Mouse (Mus musculus) neural tube, embryonic 11.5 days (tissue): ENCODE data around the gene Epm2a. TPM values are rescaled to one million over a fixed set of nuclear protein-coding genes. Genes with fewer than 3 reads are reported as not detected.
"Not testable (repeated sequence)": the region's sequence is repeated elsewhere in the genome, so short reads cannot be mapped to it uniquely, and the experiment has no call there.

ENCODE experiments used
- ATAC-seq: fragments of 200-750 bp; cut with Nextera tagmentation; 2 replicates; pipeline ENCODE4 v1.8.0; 2017; ENCODE audit warnings: moderate number of reproducible peaks, mild to moderate bottlenecking, moderate TSS enrichment, moderate library complexity; ENCODE audit not compliant: insufficient read depth, low FRiP score, low TSS enrichment
- DNase-seq: peaks from one replicate; pipeline ENCODE4 v3.0.0-alpha.2; 2015; ENCODE audit warnings: low spot score
- H3K27ac ChIP-seq: fragments of 300-500 bp; sonication (generic); 2 replicates; pipeline ENCODE4 v1.5.1; 2014; ENCODE audit warnings: low read depth, mild to moderate bottlenecking, low read length
- H3K27me3 ChIP-seq: fragments of 300-500 bp; sonication (generic); 2 replicates; pipeline ENCODE4 v1.6.1; 2014; ENCODE audit warnings: mild to moderate bottlenecking, low read length, mixed read lengths; ENCODE audit not compliant: control insufficient read depth, insufficient read depth
- H3K36me3 ChIP-seq: fragments of 300-500 bp; sonication (generic); 2 replicates; pipeline ENCODE4 v1.6.1; 2014; ENCODE audit warnings: mild to moderate bottlenecking, low read length, moderate library complexity, mixed read lengths; ENCODE audit not compliant: control insufficient read depth, insufficient read depth
- H3K4me1 ChIP-seq: fragments of 300-500 bp; sonication (generic); 2 replicates; pipeline ENCODE4 v1.6.1; 2014; ENCODE audit warnings: low read length, mixed read lengths; ENCODE audit not compliant: control insufficient read depth, insufficient read depth
- H3K4me2 ChIP-seq: fragments of 300-500 bp; sonication (generic); 2 replicates; pipeline ENCODE4 v1.6.1; 2014; ENCODE audit warnings: low read depth, mild to moderate bottlenecking, moderate library complexity
- H3K4me3 ChIP-seq: fragments of 300-500 bp; sonication (generic); 2 replicates; pipeline ENCODE4 v1.5.1; 2014; ENCODE audit warnings: low read depth, low read length
- H3K9ac ChIP-seq: fragments of 300-500 bp; sonication (generic); 2 replicates; pipeline ENCODE4 v1.6.1; 2014; ENCODE audit warnings: mild to moderate bottlenecking, low read length
- H3K9me3 ChIP-seq: fragments of 300-500 bp; sonication (generic); 2 replicates; pipeline ENCODE4 v1.6.1; 2016; ENCODE audit warnings: low read length; ENCODE audit not compliant: control insufficient read depth
- WGBS: fragments of 180-500 bp; shearing (Covaris S2); extraction: QIAGEN DNeasy Blood & Tissue Kit; methylation state at CpG from one replicate; pipeline ENCODE4 v1.1.7; 2014; 5-methylcytosine and 5-hydroxymethylcytosine counted together
- polyA plus RNA-seq: library from polyadenylated mRNA; unstranded; fragments of >200 nt; fragmentation: Nextera tagmentation; extraction: Ambion mirVana; gene quantifications from 2 replicates; pipeline ENCODE4 v1.2.1, GENCODE M21; 2014

Gene Epm2a
- polyA plus RNA-seq, 1 experiment from 2014 or later: 0.40 TPM

- no peak overlapping the region for H3K9ac ChIP-seq
- no peaks in the 10 kb centered on the region for H3K36me3 ChIP-seq
- no peak for DNase-seq
- no peak for ATAC-seq
- no peaks in the 10 kb centered on the region for H3K27me3 ChIP-seq
- no peaks in the 10 kb centered on the region for H3K9me3 ChIP-seq
- H3K4me2 ChIP-seq: no peak overlapping the region
- H3K4me1 ChIP-seq: no peaks in the 10 kb centered on the region
- H3K4me3 ChIP-seq: no peak overlapping the region
- H3K27ac ChIP-seq: no peak overlapping the region
- 92% methylated on average over 7 of the region's 7 CpGs for WGBS
These were observed 20.9 kb upstream of the Epm2a start for GRCm38 (mm10) chr10:11322316-11322715.

GRCm38 (mm10) chr10:11323202-11323898 lies 19.9 kb upstream of the Epm2a start:
- WGBS: 79% methylated on average over 4 of the region's 4 CpGs
- DNase-seq: no peak
- H3K27ac ChIP-seq: no peak overlapping the region
- no peak overlapping the region for H3K4me3 ChIP-seq
- H3K27me3 ChIP-seq: no peaks in the 10 kb centered on the region
- no peaks in the 10 kb centered on the region for H3K9me3 ChIP-seq
- no peaks in the 10 kb centered on the region for H3K36me3 ChIP-seq
- no peak overlapping the region for H3K4me2 ChIP-seq
- no peak overlapping the region for H3K9ac ChIP-seq
- no peaks in the 10 kb centered on the region for H3K4me1 ChIP-seq
- ATAC-seq: no peak

- WGBS: 85% methylated on average over 3 of the region's 3 CpGs
These were observed 16.7 kb upstream of the Epm2a start for GRCm38 (mm10) chr10:11326526-11326925.

GRCm38 (mm10) chr10:11344536-11345468 lies 1.6 kb downstream of the Epm2a start:
- Histone ChIP-seq H3K9ac (no peak overlapping the region), H3K4me3 (no peak overlapping the region), H3K36me3 (no peaks in the 10 kb centered on the region), H3K27ac (no peak overlapping the region), H3K4me2 (no peak overlapping the region), H3K9me3 (no peaks in the 10 kb centered on the region), H3K27me3 (no peaks in the 10 kb centered on the region), H3K4me1 (no peaks in the 10 kb centered on the region)
- 83% methylated on average over 18 of the region's 18 CpGs for WGBS
- DNase-seq: no peak
- ATAC-seq: no peak

More at GRCm38 (mm10) chr10:11326526-11326925, 16.7 kb upstream of the Epm2a start:
- no peak for DNase-seq
- no peak for ATAC-seq
- Histone ChIP-seq H3K4me2 (no peak overlapping the region), H3K4me3 (no peak overlapping the region), H3K36me3 (no peaks in the 10 kb centered on the region), H3K27ac (no peak overlapping the region), H3K4me1 (no peaks in the 10 kb centered on the region), H3K9me3 (no peaks in the 10 kb centered on the region), H3K27me3 (no peaks in the 10 kb centered on the region), H3K9ac (no peak overlapping the region)

- H3K36me3 ChIP-seq, H3K27ac ChIP-seq, H3K9me3 ChIP-seq, H3K4me1 ChIP-seq, H3K4me2 ChIP-seq, H3K27me3 ChIP-seq, DNase-seq, H3K4me3 ChIP-seq, H3K9ac ChIP-seq, ATAC-seq: not testable (repeated sequence)
- WGBS: 74% methylated on average over 3 of the region's 3 CpGs
These were observed 7.2 kb downstream of the Epm2a start for GRCm38 (mm10) chr10:11350243-11350974.

GRCm38 (mm10) chr10:11354609-11355008 lies 11.4 kb downstream of the Epm2a start:
- Histone ChIP-seq H3K4me2 (no peak overlapping the region), H3K36me3 (no peaks in the 10 kb centered on the region), H3K4me1 (no peaks in the 10 kb centered on the region), H3K9me3 (no peaks in the 10 kb centered on the region), H3K4me3 (no peak overlapping the region), H3K27me3 (no peaks in the 10 kb centered on the region), H3K9ac (no peak overlapping the region), H3K27ac (no peak overlapping the region)
- 85% methylated on average over 7 of the region's 8 CpGs for WGBS
- DNase-seq (no peak), ATAC-seq (no peak)

- Histone ChIP-seq H3K36me3 (no peaks in the 10 kb centered on the region), H3K9me3 (no peaks in the 10 kb centered on the region), H3K4me1 (no peaks in the 10 kb centered on the region), H3K4me3 (no peak overlapping the region), H3K4me2 (no peak overlapping the region), H3K9ac (no peak overlapping the region), H3K27ac (no peak overlapping the region), H3K27me3 (no peaks in the 10 kb centered on the region)
- ATAC-seq: 0 out of 2 replicates have a peak, but pooled peaks have one; percentile 55
- 63% methylated on average over 5 of the region's 5 CpGs for WGBS
- DNase-seq: no peak
These were observed 18.9 kb downstream of the Epm2a start for GRCm38 (mm10) chr10:11361985-11362692.

GRCm38 (mm10) chr10:11362896-11363487 lies 19.8 kb downstream of the Epm2a start:
- Histone ChIP-seq H3K27me3 (no peaks in the 10 kb centered on the region), H3K9me3 (no peaks in the 10 kb centered on the region), H3K4me3 (no peak overlapping the region), H3K4me1 (no peaks in the 10 kb centered on the region), H3K4me2 (no peak overlapping the region), H3K27ac (no peak overlapping the region), H3K36me3 (no peaks in the 10 kb centered on the region), H3K9ac (no peak overlapping the region)
- no peak for DNase-seq
- ATAC-seq: no peak
- WGBS: 82% methylated on average over 12 of the region's 12 CpGs
